Mouse (Mus musculus) kidney, postnatal 4 days (tissue): Measurements from ENCODE around the gene Spdye4c.

Experiments used
- DNase-seq, 2 experiments: peaks; one replicate each; pipeline ENCODE4 v3.0.0; 2021; ENCODE audit warnings: mixed read lengths in 2 of 2

Spdye4c gene

DNA sequence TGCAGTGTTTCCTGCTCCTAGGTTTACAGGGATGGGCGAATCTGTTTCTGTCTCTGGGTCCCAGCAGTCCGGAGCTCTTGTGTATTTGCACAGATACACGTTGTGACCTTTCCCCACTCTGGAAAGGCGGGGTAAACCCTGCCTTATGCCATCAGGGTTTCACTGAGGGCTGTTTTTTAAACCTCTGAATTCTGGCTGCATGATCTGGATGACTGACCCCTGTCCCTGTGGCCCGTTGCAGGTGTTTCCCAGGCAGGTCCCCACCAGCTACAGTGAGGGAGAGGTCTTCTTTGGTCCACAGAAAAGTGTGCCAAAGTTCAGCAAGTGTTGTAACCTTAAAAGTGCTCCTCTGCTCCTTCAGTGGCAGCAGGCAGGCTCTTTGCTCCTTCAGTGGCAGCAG, 18.3 kb downstream of the Spdye4c start:
- DNase-seq = peak in 1 of 2 experiments; percentile 5

DNA sequence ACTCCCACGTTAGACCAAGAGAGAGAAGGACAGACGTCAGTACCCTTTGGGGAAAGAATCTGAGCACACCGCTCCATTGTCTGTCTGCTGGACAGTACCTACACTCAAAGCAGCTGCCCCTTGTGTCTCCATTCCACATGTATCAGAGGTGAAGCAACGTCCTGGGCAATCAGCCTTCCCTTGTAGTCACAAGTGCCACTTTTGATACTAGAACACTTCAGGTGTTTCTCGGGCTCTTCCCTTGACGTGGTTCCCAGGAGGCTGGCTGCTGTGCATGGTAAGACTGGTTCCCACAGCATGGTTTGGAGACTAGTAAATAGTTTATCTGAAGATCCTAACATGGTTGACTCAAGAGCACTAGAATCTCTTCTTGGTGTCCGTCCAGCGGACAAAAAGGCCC, 20.2 kb downstream of the Spdye4c start:
- no peak for DNase-seq

DNA sequence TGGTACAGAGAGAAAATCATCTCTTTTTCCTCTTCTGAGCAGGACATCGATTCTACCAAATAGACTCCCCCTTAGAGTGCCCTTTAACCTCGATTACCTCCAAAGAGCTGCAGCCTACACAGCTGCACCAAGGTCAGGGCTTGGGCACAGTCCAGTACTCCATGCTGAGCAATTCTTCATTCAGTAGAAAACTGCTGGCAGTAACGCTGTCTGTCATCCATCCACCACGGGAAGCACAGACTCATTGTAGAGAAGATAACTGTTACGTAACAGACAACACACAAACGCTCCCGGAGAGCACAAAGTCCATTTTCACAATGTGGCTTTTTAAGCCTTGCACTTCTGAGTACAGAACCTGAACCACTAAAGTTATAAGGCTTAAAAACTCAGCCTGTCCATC, 21.3 kb downstream of the Spdye4c start:
- DNase-seq = no peak

DNA sequence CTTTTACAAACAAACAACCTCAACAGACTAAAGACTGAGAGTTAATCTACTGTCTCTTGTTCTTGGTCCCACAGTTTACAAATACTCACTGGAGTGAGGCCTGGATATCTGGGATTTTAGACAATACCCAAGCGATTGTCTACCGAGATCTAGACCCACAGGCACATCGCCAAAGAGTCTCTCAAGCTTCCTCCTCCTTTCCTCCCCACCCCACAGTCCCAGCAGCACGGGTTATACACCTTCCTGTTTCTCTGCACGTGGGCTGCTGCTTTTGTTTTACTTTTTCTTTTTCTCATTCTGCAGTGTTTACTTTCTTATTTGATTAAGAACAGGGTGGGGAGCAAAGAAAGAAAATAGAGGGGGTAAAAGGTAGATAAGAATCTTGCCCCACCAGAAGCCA, 22.4 kb downstream of the Spdye4c start:
- no peak for DNase-seq

DNA sequence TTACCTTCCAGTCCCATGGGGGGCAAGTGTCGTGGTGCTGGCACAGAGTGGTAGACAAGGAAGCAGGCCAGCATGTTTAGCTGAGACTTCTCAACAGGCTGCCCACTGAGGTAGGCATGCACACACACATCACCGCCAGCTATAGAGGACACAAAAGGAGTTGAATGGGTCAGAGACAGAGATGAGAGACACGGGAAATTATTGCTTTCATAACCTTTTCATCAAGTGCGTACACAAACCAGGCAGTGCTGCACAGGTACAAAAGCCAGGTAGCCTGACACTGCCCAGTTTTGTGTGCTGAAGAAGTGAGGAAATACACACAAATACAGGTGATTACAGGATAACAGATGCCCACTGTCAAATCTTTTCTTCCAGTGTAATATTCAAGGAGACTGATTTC, 24.4 kb downstream of the Spdye4c start:
- DNase-seq = no peak

DNA sequence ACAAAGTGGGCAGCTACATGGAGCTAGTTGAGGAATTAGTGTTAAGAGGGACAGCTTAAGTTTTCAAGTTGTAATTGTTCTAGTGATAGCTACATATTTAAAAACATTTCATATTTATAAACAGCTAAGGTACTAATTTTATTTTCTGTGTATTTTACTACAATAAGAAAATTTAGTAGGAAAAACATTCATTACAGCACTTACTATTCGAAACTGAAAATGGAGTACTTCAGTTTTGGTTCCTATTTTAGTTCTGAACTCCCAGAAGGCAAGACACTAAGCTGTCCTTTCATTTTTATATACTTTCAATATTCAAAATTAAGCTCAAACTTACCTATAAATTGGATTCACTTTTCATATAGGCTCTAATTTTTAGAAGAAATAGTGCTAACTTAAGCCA, 29.6 kb downstream of the Spdye4c start:
- DNase-seq = no peak
